Mouse (Mus musculus) forebrain, embryonic 16.5 days (tissue): ENCODE results near the gene Timm22. TPM values are rescaled to one million over a fixed set of nuclear protein-coding genes. Genes with fewer than 3 reads are reported as not detected.

Experiments used
- ATAC-seq: fragments of 200-750 bp; cut with Nextera tagmentation; 2 replicates; pipeline ENCODE4 v1.8.0; 2017; ENCODE audit warnings: mild to moderate bottlenecking, moderate library complexity
- H3K27ac ChIP-seq: fragments of 300-500 bp; sonication (generic); 2 replicates; pipeline ENCODE4 v1.5.1; 2014; ENCODE audit warnings: low read length, control low read depth
- H3K27me3 ChIP-seq: fragments of 300-500 bp; sonication (generic); replicated peaks from 2 replicates; pipeline ENCODE4 v1.6.1; 2014; ENCODE audit warnings: low read length; ENCODE audit not compliant: control insufficient read depth, insufficient read depth
- H3K36me3 ChIP-seq: fragments of 300-500 bp; sonication (generic); 2 replicates; pipeline ENCODE4 v1.6.1; 2014; ENCODE audit not compliant: control insufficient read depth, insufficient read depth
- H3K4me1 ChIP-seq: fragments of 300-500 bp; sonication (generic); replicated peaks from 2 replicates; pipeline ENCODE4 v1.6.1; 2014; ENCODE audit warnings: low read length; ENCODE audit not compliant: control insufficient read depth, insufficient read depth
- H3K4me2 ChIP-seq: fragments of 300-500 bp; sonication (generic); 2 replicates; pipeline ENCODE4 v1.6.1; 2014; ENCODE audit warnings: mild to moderate bottlenecking, low read length, control low read depth
- H3K4me3 ChIP-seq: fragments of 300-500 bp; sonication (generic); replicated peaks from 2 replicates; pipeline ENCODE4 v1.5.1; 2014; ENCODE audit warnings: mild to moderate bottlenecking, low read length, control low read depth
- H3K9ac ChIP-seq: fragments of 300-500 bp; sonication (generic); replicated peaks from 2 replicates; pipeline ENCODE4 v1.6.1; 2014; ENCODE audit warnings: low read depth, low read length, control low read depth
- H3K9me3 ChIP-seq: fragments of 300-500 bp; sonication (generic); 2 replicates; pipeline ENCODE4 v1.6.1; 2016; ENCODE audit warnings: low read length; ENCODE audit not compliant: control insufficient read depth
- WGBS: fragments of 180-500 bp; shearing (Covaris S2); extraction: QIAGEN DNeasy Blood & Tissue Kit; methylation state at CpG from one replicate; pipeline ENCODE4 v1.1.7; 2014; 5-methylcytosine and 5-hydroxymethylcytosine counted together
- polyA plus RNA-seq: library from polyadenylated mRNA; unstranded; fragments of >200 nt; fragmentation: Nextera tagmentation; extraction: Ambion mirVana; gene quantifications from 2 replicates; pipeline ENCODE4 v1.2.1, GENCODE M21; 2015

Timm22 gene
- polyA plus RNA-seq, 1 experiment from 2014 or later, result 101 TPM

DNA sequence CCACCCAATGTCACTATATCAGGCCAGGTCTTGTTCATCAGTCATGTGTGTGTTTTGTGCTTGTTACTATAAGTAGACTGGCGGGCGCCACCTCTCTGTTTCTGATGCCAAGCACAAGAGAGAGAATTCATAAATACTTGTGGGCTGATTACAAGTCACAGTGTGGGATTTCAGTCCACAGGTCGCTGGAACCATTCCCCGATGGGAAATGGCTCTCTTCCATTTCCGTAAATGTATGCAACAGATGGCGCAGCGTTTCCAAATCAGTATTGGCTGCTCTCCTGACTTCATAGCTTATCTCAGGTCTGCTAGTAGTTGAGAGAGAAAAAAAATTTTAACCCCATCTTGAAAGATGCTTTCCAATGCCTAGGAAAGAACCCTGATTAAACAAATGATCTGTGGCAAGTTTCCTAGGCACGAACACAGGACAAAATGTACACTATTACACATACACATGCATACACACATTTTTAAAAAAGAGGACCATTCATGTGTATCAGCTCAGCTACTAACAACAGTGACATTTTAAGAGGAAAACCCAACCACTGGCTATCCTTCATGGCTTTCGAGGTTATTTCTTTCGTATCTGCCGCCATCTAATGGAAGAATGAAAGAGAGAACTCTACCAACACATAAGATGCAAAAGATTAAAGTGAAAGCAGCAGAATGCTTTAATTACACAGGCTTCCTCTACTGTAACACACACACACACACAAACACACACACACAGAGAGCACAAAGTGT, 7.0 kb upstream of the Timm22 start:
- peak; percentile 46; the same call in 1 of the 2 replicates for ATAC-seq
- peaks cover 20% of the 10 kb centered on the region for H3K4me1 ChIP-seq
- peak overlapping the region; percentile 63 for H3K4me3 ChIP-seq
- H3K36me3 ChIP-seq, result no peaks in the 10 kb centered on the region
- no peaks in the 10 kb centered on the region for H3K27me3 ChIP-seq
- 6% methylated on average over 11 of the region's 11 CpGs for WGBS
- H3K9me3 ChIP-seq, result no peaks in the 10 kb centered on the region
- H3K4me2 ChIP-seq, result peak overlapping the region; percentile 98
- no peak overlapping the region for H3K27ac ChIP-seq
- no peak overlapping the region; the same call in 1 of the 2 replicates for H3K9ac ChIP-seq

DNA sequence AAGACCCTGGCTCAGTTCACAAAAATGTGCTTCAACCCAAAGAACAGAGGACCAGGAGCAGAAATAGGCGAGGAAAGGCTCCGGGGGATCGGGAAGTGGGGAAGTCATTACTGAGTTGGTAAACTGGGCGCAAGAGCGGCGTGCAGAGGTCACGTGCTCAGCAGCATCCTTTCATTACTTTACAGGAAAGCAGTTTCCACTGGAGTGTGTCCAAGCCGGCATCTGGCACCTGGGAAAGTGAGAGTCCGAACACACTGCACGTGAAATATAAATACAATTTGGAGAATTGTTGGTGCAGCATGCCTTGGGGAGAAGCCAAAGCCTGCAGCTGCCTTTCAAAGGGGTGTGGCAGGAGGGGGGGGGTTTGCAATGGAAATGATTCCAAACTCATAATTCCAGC, 5.4 kb upstream of the Timm22 start:
- 0 out of 2 replicates have a peak overlapping the region, but pooled peaks have one; percentile 12 for H3K27ac ChIP-seq
- no peak overlapping the region for H3K4me3 ChIP-seq
- H3K4me1 ChIP-seq, result peaks cover 20% of the 10 kb centered on the region
- no peak overlapping the region for H3K4me2 ChIP-seq
- H3K36me3 ChIP-seq, result no peaks in the 10 kb centered on the region
- H3K27me3 ChIP-seq, result no peaks in the 10 kb centered on the region
- H3K9me3 ChIP-seq, result no peaks in the 10 kb centered on the region
- 55% methylated on average over 10 of the region's 10 CpGs for WGBS
- no peak for ATAC-seq
- H3K9ac ChIP-seq, result no peak overlapping the region

DNA sequence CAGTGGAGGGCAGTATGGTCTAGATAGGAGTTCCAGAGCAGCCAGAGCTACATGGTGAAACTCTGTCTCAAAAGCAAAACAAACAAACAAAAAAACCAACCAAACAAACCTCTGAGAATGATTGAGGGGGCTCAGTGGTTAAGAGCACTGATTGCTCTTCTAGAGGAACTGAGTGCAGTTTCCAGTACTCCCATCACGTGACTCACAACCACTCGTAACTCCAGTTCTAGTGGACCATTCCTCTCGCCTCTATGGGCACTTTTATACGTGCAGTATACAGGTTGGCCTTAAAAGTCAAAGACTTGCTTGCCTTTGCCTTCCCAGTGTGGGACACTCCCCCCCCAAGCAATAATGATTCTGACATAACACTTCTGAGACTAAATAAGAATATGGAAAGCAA, 1.6 kb upstream of the Timm22 start:
- Histone ChIP-seq H3K4me1 (peaks cover 15% of the 10 kb centered on the region), H3K4me3 (no peak overlapping the region), H3K27me3 (no peaks in the 10 kb centered on the region), H3K9ac (no peak overlapping the region), H3K27ac (no peak overlapping the region), H3K4me2 (no peak overlapping the region), H3K9me3 (no peaks in the 10 kb centered on the region), H3K36me3 (no peaks in the 10 kb centered on the region)
- WGBS, result 78% methylated on average over 4 of the region's 4 CpGs
- ATAC-seq, result no peak

DNA sequence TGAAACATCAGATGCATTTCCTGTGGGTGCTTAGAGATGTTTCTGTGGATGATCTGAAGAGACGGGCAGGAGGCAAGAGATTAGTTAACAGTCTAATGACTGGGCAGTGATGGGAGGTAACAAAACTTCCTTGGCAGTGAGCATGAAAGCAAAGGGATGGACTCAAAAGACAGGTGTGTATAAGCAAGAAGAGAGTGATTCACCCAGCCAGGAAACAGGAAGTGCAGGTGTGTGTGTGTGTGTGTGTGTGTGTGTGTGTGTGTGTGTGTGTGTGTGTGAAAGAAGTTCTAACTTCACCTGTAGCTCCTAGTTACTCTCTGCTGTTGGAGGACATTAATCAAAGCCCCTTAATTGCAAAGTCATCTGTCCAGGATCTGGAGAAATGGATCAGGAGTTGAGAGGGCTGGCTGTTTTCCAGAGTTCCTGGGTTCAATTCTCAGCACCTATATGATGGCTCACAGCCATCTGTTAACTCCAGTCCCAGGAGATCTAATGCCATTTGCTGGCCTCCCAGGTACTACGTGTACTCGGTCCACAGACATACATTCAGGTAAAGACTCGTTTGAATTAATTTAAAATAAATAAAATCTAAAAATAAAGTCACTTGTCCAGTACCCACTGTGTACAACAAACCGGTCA, 1.0 kb upstream of the Timm22 start:
- H3K9me3 ChIP-seq, result no peaks in the 10 kb centered on the region
- no peaks in the 10 kb centered on the region for H3K27me3 ChIP-seq
- H3K36me3 ChIP-seq, result no peaks in the 10 kb centered on the region
- H3K4me3 ChIP-seq, result no peak overlapping the region
- no peak for ATAC-seq
- 92% methylated on average over 5 of the region's 5 CpGs for WGBS
- no peak overlapping the region for H3K9ac ChIP-seq
- peaks cover 15% of the 10 kb centered on the region for H3K4me1 ChIP-seq
- H3K4me2 ChIP-seq, result no peak overlapping the region
- no peak overlapping the region for H3K27ac ChIP-seq

DNA sequence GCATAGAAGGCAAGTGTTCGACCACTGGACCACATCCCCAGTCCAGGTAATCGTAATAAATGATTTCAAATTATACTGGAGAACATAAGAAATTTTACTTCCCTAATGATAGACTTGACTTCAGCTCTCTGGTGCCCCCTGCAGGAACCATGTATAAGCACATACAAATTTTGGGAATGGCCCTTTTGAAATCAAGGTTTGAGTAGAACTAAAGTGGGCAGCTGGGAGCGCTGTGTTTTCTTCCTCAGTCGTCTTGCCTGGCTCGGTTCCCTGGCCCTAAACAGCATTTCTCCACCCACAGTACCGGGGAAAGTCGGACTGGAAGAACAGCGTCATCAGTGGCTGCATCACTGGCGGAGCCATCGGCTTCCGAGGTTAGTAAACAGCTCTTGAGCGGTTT, 4.1 kb downstream of the Timm22 start:
- Histone ChIP-seq H3K27me3 (no peaks in the 10 kb centered on the region), H3K4me2 (no peak overlapping the region), H3K9ac (no peak overlapping the region), H3K27ac (no peak overlapping the region), H3K4me1 (peaks cover 15% of the 10 kb centered on the region), H3K9me3 (no peaks in the 10 kb centered on the region), H3K4me3 (no peak overlapping the region), H3K36me3 (peaks cover 6% of the 10 kb centered on the region; the same call in 1 of the 2 replicates)
- 68% methylated on average over 12 of the region's 12 CpGs for WGBS
- no peak for ATAC-seq

DNA sequence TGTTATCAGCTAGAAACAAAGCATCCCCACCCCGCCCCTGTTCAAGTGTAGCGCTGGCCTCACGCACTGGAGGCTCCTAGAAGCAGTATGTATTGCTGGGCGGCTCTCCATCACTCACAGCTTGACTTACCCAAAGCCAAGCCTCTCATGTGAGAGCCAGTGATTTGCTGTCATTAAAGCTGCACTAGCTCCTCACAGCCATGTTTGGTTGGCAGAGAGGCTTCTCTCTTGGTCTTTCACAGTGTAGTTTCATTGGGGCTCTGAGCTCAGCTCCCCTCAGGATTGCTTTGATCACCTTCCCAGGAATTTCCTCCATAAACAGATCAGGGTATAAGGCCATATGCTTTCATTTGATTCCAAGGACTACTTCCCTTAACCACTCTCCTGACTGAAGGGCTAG, 6.5 kb downstream of the Timm22 start:
- Histone ChIP-seq H3K9ac (no peak overlapping the region), H3K27me3 (no peaks in the 10 kb centered on the region), H3K4me2 (no peak overlapping the region), H3K36me3 (peaks cover 17% of the 10 kb centered on the region), H3K27ac (no peak overlapping the region), H3K9me3 (no peaks in the 10 kb centered on the region), H3K4me1 (peaks cover 8% of the 10 kb centered on the region), H3K4me3 (no peak overlapping the region)
- ATAC-seq, result peak; percentile 46; the same call in 1 of the 2 replicates
- WGBS, result 74% methylated on average over 4 of the region's 4 CpGs

DNA sequence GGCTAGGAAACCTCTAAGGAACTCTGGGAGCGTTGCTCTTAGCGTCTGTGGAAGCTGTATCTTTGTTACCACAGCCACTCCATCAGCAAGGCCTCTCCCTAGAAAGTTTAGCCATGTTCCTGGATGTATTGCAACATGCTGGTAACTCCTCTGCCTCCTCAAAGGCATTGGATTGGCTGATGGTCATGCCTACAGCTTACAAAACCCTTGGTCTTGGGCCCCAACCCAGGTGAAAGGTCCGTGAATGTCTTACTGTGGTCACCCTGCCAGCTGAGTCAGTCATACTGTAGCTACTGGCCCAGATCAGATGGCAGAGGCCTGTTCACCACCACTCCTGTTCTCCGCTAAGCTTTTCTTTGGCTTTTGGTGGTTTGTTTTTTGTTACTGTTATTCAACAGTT, 8.2 kb downstream of the Timm22 start:
- H3K27me3 ChIP-seq, result no peaks in the 10 kb centered on the region
- H3K4me3 ChIP-seq, result no peak overlapping the region
- no peak overlapping the region for H3K9ac ChIP-seq
- no peaks in the 10 kb centered on the region for H3K9me3 ChIP-seq
- no peak overlapping the region for H3K27ac ChIP-seq
- peaks cover 3% of the 10 kb centered on the region; the same call in 1 of the 2 replicates for H3K4me1 ChIP-seq
- WGBS, result 83% methylated on average over 4 of the region's 4 CpGs
- no peak for ATAC-seq
- peaks cover 28% of the 10 kb centered on the region for H3K36me3 ChIP-seq
- H3K4me2 ChIP-seq, result no peak overlapping the region

DNA sequence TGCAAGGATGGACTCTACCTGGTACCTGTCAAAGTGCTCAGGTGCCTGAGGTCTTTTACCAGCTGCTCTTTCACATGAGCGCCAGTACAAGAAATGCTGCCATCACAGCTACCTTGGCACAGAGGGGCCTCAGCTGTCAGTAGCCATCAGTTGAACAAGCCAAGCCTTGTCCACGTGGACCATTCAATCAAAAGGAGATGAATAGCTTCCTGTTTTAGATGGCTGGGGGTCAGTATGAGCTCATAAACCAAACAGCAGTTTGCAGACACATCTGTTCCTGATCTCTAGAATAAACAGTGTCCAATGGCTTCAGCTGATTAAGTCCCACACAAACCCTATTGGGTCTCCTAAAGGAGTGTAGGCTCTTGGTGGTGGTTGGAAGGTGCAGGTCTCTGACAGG, 9.2 kb downstream of the Timm22 start:
- no peak overlapping the region for H3K27ac ChIP-seq
- no peak overlapping the region for H3K4me3 ChIP-seq
- no peak for ATAC-seq
- no peak overlapping the region for H3K4me2 ChIP-seq
- no peak overlapping the region for H3K9ac ChIP-seq
- peaks cover 3% of the 10 kb centered on the region; the same call in 1 of the 2 replicates for H3K4me1 ChIP-seq
- no peaks in the 10 kb centered on the region for H3K27me3 ChIP-seq
- H3K9me3 ChIP-seq, result no peaks in the 10 kb centered on the region
- H3K36me3 ChIP-seq, result peaks cover 28% of the 10 kb centered on the region
- WGBS, result 69% methylated on average over 2 of the region's 2 CpGs

DNA sequence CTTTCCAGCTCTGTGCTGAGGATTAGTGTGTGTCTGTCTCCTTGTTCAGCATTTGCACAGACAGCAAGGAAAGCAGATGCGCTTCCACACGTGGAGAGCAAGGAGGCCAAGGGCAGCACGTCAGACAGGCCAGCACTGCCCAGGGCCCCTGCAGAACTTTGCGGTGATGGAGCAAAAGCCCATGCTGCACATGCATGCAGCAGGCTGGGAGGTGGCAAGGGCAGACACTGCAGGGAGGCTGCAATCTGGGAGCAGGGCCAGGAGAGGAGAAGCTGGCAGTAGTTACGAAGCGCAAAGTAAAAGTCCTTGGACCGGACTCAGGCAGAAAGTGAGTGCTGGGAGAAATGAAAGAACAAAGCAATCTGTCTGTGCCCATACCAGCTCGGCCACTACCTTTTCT, 11.7 kb downstream of the Timm22 start:
- no peak overlapping the region for H3K9ac ChIP-seq
- H3K4me1 ChIP-seq, result peaks cover 3% of the 10 kb centered on the region; the same call in 1 of the 2 replicates
- peak overlapping the region; percentile 20; the same call in 1 of the 2 replicates for H3K27ac ChIP-seq

More for the DNA sequence above, 11.7 kb downstream of the Timm22 start:
- peaks cover 33% of the 10 kb centered on the region for H3K36me3 ChIP-seq
- no peaks in the 10 kb centered on the region for H3K9me3 ChIP-seq
- H3K4me2 ChIP-seq, result no peak overlapping the region
- no peaks in the 10 kb centered on the region for H3K27me3 ChIP-seq
- 54% methylated on average over 8 of the region's 8 CpGs for WGBS
- H3K4me3 ChIP-seq, result no peak overlapping the region
- ATAC-seq, result peak; percentile 32; the same call in 1 of the 2 replicates
